Mouse (Mus musculus): Measurements from ENCODE around the gene Pakap. TPM values are rescaled to one million over a fixed set of nuclear protein-coding genes. Genes with fewer than 3 reads are reported as not detected.
A peak's percentile ranks its signal among the peaks of the same experiment; 100 is the strongest.

The Pakap gene
- polyA plus RNA-seq, 1 experiment from 2014 or later, result 30.1 TPM

- H3K4me3 ChIP-seq (ENCODE audit: low read depth, low read length), result no peak overlapping the region
- 75% methylated on average over 8 of the region's 8 CpGs for WGBS
- no peak for ATAC-seq (ENCODE audit: insufficient number of reproducible peaks, insufficient read depth, low FRiP score, low read depth)
Observed at GRCm38 (mm10) chr4:57889773-57890172, 321.8 kb downstream of the Pakap start.

DNA sequence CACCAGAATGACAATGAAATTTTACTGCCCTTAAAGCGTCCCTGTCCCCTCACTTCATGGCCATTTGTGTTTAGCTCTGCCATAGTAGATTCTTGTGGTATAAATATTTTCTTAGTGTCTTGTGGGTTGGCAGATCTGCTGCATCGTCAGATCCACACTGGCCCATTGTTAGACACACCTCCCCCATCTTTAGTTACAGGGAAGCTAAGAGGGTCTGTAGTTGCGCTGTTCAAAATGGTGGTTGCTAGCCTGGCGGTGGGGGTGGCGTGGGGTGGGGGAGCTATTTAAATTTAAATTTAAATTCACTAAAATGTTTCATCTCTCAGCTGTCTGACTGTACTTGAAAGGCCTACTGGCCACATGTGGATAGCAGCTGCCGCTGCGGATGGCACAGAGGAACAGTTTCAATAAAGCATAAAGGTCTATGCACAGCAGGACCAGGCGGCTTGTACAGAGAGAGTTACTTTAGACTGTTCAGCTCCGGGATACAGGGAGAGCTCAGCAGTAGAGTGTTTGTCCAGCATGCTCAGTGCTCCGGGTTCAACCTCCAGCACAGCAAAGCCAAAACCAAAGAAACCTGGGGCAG is 324.1 kb downstream of the Pakap start:
- Histone ChIP-seq H3K9me3 (ENCODE audit: control insufficient read depth, low read depth, low read length) (no peaks in the 10 kb centered on the region), H3K4me2 (replicated peaks; ENCODE audit: low read depth, low read length) (no peak overlapping the region), H3K4me1 (ENCODE audit: control insufficient read depth, insufficient read depth, low read length) (peaks cover 14% of the 10 kb centered on the region; the same call in 1 of the 2 replicates), H3K9ac (replicated peaks; ENCODE audit: low read depth, low read length) (no peak overlapping the region), H3K4me3 (ENCODE audit: low read depth, low read length) (no peak overlapping the region), H3K36me3 (ENCODE audit: control insufficient read depth, insufficient read depth, low read length) (0 out of 2 replicates have a peak, but pooled peaks cover 3% of the 10 kb centered on the region), H3K27me3 (ENCODE audit: control insufficient read depth, insufficient read depth, low read length) (no peaks in the 10 kb centered on the region), H3K27ac (ENCODE audit: low read length) (no peak overlapping the region)
- no peak for ATAC-seq (ENCODE audit: insufficient number of reproducible peaks, insufficient read depth, low FRiP score, low read depth)
- 79% methylated on average over 10 of the region's 10 CpGs for WGBS

More at GRCm38 (mm10) chr4:57889773-57890172, 321.8 kb downstream of the Pakap start:
- no peak overlapping the region for H3K9ac ChIP-seq (replicated peaks; ENCODE audit: low read depth, low read length)
- peaks cover 10% of the 10 kb centered on the region for H3K4me1 ChIP-seq (ENCODE audit: control insufficient read depth, insufficient read depth, low read length)
- no peak overlapping the region for H3K4me2 ChIP-seq (replicated peaks; ENCODE audit: low read depth, low read length)
- 0 out of 2 replicates have a peak, but pooled peaks cover 3% of the 10 kb centered on the region for H3K36me3 ChIP-seq (ENCODE audit: control insufficient read depth, insufficient read depth, low read length)
- H3K27ac ChIP-seq (ENCODE audit: low read length), result no peak overlapping the region
- no peaks in the 10 kb centered on the region for H3K27me3 ChIP-seq (ENCODE audit: control insufficient read depth, insufficient read depth, low read length)
- no peaks in the 10 kb centered on the region for H3K9me3 ChIP-seq (ENCODE audit: control insufficient read depth, low read depth, low read length)

DNA sequence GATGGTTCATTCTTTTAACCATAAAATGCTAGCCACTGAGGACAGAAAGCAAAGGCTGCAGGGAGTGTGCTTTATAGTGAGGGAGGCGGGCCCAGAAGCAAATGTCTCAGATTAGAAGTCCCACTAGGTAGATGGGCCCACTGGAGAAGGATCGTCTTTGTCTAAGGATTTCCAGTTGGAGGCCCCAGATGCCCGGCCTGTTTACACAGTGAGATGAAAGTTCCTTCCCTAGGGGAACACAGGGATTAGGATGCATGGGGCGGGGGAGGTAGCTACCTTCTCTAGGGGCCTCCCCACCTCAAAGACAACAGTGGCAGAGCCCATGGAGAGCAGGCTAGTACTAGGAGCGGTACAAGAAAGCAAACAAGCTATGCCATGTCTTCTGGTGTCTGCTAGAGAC is 327.2 kb downstream of the Pakap start:
- no peak overlapping the region for H3K9ac ChIP-seq (replicated peaks; ENCODE audit: low read depth, low read length)
- H3K4me3 ChIP-seq (ENCODE audit: low read depth, low read length), result no peak overlapping the region
- H3K36me3 ChIP-seq (ENCODE audit: control insufficient read depth, insufficient read depth, low read length), result peaks cover 3% of the 10 kb centered on the region; the same call in 1 of the 2 replicates
- peak overlapping the region; percentile 66 for H3K27ac ChIP-seq (ENCODE audit: low read length)
- H3K27me3 ChIP-seq (ENCODE audit: control insufficient read depth, insufficient read depth, low read length), result no peaks in the 10 kb centered on the region
- WGBS, result 46% methylated on average over 5 of the region's 5 CpGs
- H3K4me2 ChIP-seq (replicated peaks; ENCODE audit: low read depth, low read length), result no peak overlapping the region
- no peak for ATAC-seq (ENCODE audit: insufficient number of reproducible peaks, insufficient read depth, low FRiP score, low read depth)
- peaks cover 14% of the 10 kb centered on the region; the same call in 1 of the 2 replicates for H3K4me1 ChIP-seq (ENCODE audit: control insufficient read depth, insufficient read depth, low read length)
- H3K9me3 ChIP-seq (ENCODE audit: control insufficient read depth, low read depth, low read length), result no peaks in the 10 kb centered on the region

DNA sequence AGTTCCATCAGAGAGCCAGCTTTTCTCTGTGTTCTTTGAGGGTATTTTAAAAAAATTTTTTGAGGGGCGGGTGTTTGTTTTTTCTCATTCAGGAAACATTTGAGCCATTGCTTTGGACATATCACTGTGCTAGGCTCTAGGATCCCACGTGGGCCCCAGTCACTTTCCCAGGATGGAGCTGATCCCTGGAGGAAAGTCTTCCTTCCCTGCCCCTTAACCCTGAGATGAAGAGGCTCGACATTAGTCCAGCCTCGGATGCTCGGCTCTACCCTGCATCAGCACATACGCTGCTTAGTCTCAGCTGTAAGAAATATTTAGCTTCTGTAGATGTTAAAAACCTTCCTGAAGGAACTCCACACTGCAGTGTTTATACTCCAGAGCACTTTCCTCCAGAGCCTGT is 327.9 kb downstream of the Pakap start:
- 36% methylated on average over 6 of the region's 6 CpGs for WGBS
- ATAC-seq (ENCODE audit: insufficient number of reproducible peaks, insufficient read depth, low FRiP score, low read depth), result peak; percentile 53; the same call in 1 of the 2 replicates
- peak overlapping the region; percentile 66; the same call in 1 of the 2 replicates for H3K27ac ChIP-seq (ENCODE audit: low read length)

GRCm38 (mm10) chr4:57896631-57897030 is 328.7 kb downstream of the Pakap start:
- Histone ChIP-seq H3K4me3 (ENCODE audit: low read depth, low read length) (no peak overlapping the region), H3K9ac (replicated peaks; ENCODE audit: low read depth, low read length) (no peak overlapping the region), H3K27me3 (ENCODE audit: control insufficient read depth, insufficient read depth, low read length) (no peaks in the 10 kb centered on the region), H3K36me3 (ENCODE audit: control insufficient read depth, insufficient read depth, low read length) (peaks cover 3% of the 10 kb centered on the region; the same call in 1 of the 2 replicates), H3K9me3 (ENCODE audit: control insufficient read depth, low read depth, low read length) (no peaks in the 10 kb centered on the region), H3K27ac (ENCODE audit: low read length) (no peak overlapping the region), H3K4me1 (ENCODE audit: control insufficient read depth, insufficient read depth, low read length) (peaks cover 14% of the 10 kb centered on the region; the same call in 1 of the 2 replicates), H3K4me2 (replicated peaks; ENCODE audit: low read depth, low read length) (no peak overlapping the region)
- WGBS, result 87% methylated on average over 3 of the region's 3 CpGs
- ATAC-seq (ENCODE audit: insufficient number of reproducible peaks, insufficient read depth, low FRiP score, low read depth), result no peak

More for the DNA sequence above, 327.9 kb downstream of the Pakap start:
- no peak overlapping the region for H3K9ac ChIP-seq (replicated peaks; ENCODE audit: low read depth, low read length)
- no peak overlapping the region for H3K4me3 ChIP-seq (ENCODE audit: low read depth, low read length)
- no peaks in the 10 kb centered on the region for H3K9me3 ChIP-seq (ENCODE audit: control insufficient read depth, low read depth, low read length)
- H3K4me2 ChIP-seq (replicated peaks; ENCODE audit: low read depth, low read length), result no peak overlapping the region
- peaks cover 14% of the 10 kb centered on the region; the same call in 1 of the 2 replicates for H3K4me1 ChIP-seq (ENCODE audit: control insufficient read depth, insufficient read depth, low read length)
- peaks cover 3% of the 10 kb centered on the region; the same call in 1 of the 2 replicates for H3K36me3 ChIP-seq (ENCODE audit: control insufficient read depth, insufficient read depth, low read length)
- H3K27me3 ChIP-seq (ENCODE audit: control insufficient read depth, insufficient read depth, low read length), result no peaks in the 10 kb centered on the region

DNA sequence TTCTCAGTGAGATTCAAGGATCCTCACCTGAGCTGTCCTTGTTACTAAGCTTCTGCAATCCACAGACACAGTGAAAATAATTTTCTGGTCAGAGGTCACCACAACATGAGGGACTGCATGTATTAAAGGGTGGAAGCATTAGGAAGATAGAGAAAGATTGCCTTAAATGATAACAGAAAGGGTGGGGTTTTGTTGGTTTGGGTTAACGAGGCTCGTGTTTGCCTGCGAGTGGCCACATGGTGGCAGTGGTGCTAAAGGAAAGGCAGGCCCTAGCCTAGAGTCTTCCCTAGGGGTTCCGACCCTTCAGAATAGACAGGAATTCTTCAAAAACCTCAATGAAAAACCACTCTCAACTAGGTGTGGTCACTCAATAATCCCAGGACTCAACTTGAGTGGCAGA is 333.2 kb downstream of the Pakap start:
- Histone ChIP-seq H3K9ac (replicated peaks; ENCODE audit: low read depth, low read length) (no peak overlapping the region), H3K27ac (ENCODE audit: low read length) (no peak overlapping the region), H3K4me3 (ENCODE audit: low read depth, low read length) (no peak overlapping the region), H3K4me2 (replicated peaks; ENCODE audit: low read depth, low read length) (no peak overlapping the region), H3K9me3 (ENCODE audit: control insufficient read depth, low read depth, low read length) (no peaks in the 10 kb centered on the region), H3K4me1 (ENCODE audit: control insufficient read depth, insufficient read depth, low read length) (peaks cover 4% of the 10 kb centered on the region; the same call in 1 of the 2 replicates), H3K27me3 (ENCODE audit: control insufficient read depth, insufficient read depth, low read length) (no peaks in the 10 kb centered on the region), H3K36me3 (ENCODE audit: control insufficient read depth, insufficient read depth, low read length) (no peaks in the 10 kb centered on the region; the same call in 1 of the 2 replicates)
- no peak for ATAC-seq (ENCODE audit: insufficient number of reproducible peaks, insufficient read depth, low FRiP score, low read depth)
- 11% methylated on average over 4 of the region's 4 CpGs for WGBS

DNA sequence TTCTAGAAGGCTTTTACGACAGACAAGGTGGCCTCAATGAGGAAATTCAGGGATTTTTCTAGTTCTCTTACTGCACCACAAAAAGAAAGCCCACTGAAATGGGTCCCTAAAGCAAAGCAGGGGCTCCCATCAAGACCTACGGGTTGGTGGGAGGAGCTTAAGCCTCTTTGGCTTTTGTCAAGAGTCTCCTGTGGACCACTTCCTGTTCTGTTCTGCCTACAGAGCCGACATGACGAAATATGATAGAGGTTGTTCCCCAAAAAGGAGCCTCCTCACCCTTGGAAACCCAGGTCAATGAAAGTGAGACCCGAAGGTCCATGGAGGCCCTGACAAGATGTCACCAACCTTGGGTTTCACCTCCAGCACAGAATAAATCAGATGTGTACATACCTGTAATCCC is 334.6 kb downstream of the Pakap start:
- Histone ChIP-seq H3K9me3 (ENCODE audit: control insufficient read depth, low read depth, low read length) (no peaks in the 10 kb centered on the region), H3K27me3 (ENCODE audit: control insufficient read depth, insufficient read depth, low read length) (no peaks in the 10 kb centered on the region), H3K4me3 (ENCODE audit: low read depth, low read length) (no peak overlapping the region), H3K4me2 (replicated peaks; ENCODE audit: low read depth, low read length) (no peak overlapping the region), H3K9ac (replicated peaks; ENCODE audit: low read depth, low read length) (no peak overlapping the region), H3K27ac (ENCODE audit: low read length) (no peak overlapping the region), H3K36me3 (ENCODE audit: control insufficient read depth, insufficient read depth, low read length) (no peaks in the 10 kb centered on the region), H3K4me1 (ENCODE audit: control insufficient read depth, insufficient read depth, low read length) (peaks cover 2% of the 10 kb centered on the region; the same call in 1 of the 2 replicates)
- 81% methylated on average over 5 of the region's 5 CpGs for WGBS
- ATAC-seq (ENCODE audit: insufficient number of reproducible peaks, insufficient read depth, low FRiP score, low read depth), result no peak

DNA sequence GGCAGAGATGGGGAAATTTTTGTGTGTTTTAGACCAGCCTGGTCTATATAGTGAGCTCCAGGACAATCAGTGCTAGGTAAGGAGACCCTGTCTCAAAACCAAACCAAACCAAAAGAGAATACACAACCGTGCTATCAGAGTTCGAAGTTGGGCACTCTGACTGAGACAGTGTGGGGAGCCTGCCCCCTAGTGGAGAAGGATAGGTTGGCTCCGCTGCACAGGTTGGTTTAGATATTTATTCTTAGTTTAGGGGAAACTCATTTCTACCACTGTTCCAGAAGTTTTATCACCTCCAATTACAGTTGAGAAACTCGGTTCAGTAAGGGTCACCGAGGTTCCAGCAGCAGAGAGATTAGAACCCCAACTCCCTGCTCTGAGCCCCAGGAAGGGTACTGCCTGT is 336.2 kb downstream of the Pakap start:
- Histone ChIP-seq H3K9me3 (ENCODE audit: control insufficient read depth, low read depth, low read length) (no peaks in the 10 kb centered on the region), H3K36me3 (ENCODE audit: control insufficient read depth, insufficient read depth, low read length) (no peaks in the 10 kb centered on the region), H3K4me1 (ENCODE audit: control insufficient read depth, insufficient read depth, low read length) (peaks cover 2% of the 10 kb centered on the region; the same call in 1 of the 2 replicates), H3K9ac (replicated peaks; ENCODE audit: low read depth, low read length) (no peak overlapping the region), H3K4me3 (ENCODE audit: low read depth, low read length) (no peak overlapping the region), H3K4me2 (replicated peaks; ENCODE audit: low read depth, low read length) (no peak overlapping the region), H3K27me3 (ENCODE audit: control insufficient read depth, insufficient read depth, low read length) (no peaks in the 10 kb centered on the region), H3K27ac (ENCODE audit: low read length) (no peak overlapping the region)
- WGBS, result 7% methylated on average over 5 of the region's 5 CpGs
- ATAC-seq (ENCODE audit: insufficient number of reproducible peaks, insufficient read depth, low FRiP score, low read depth), result peak; percentile 51; the same call in 1 of the 2 replicates
